Mouse (Mus musculus): ENCODE results near the gene Notch1. TPM values are rescaled to one million over a fixed set of nuclear protein-coding genes. Genes with fewer than 3 reads are reported as not detected.

Gene Notch1
- polyA plus RNA-seq, 1 experiment = 108 TPM

- Histone ChIP-seq H3K4me3 (replicated peaks; ENCODE audit: extremely low read depth, low read depth, low read length) (peak within 1 kb of the TSS; percentile 82), H3K4me1 (ENCODE audit: control insufficient read depth, insufficient read depth, low read length) (peaks cover 11% of the 10 kb centered on the region)
- peak; percentile 99 for DNase-seq
- WGBS = under 1% methylated on average over 56 of the region's 57 CpGs
- TF ChIP-seq POLR2A (IDR thresholded peaks at IDR 0.05; ENCODE audit: borderline replicate concordance, extremely low read depth, low read depth, low read length) = 0 out of 2 replicates have a peak, but pooled peaks have one; percentile 20
- TF ChIP-seq CTCF (IDR thresholded peaks at IDR 0.05; ENCODE audit: insufficient read depth, low read length) = peak; percentile 56; the same call in 1 of the 2 replicates
Observed at GRCm38 (mm10) chr2:26408515-26409356, 107.7 kb downstream of the Notch1 start, which contains the start of gene Inpp5e. TSS of gene Inpp5e (minus strand) at chr2:26409203.

Other genes starting within 250 kb of the Notch1 start
- 6.6 and 7.9 TPM in 2 replicates for gene Ccdc187, start 222.1 kb downstream of the Notch1 start, polyA plus RNA-seq (2012; rRNA removed)
- 49.9 and 56.2 TPM in 2 replicates for gene Gpsm1, start 201.1 kb downstream of the Notch1 start, polyA plus RNA-seq (2012; rRNA removed)
- gene Dnlz, start 164.6 kb downstream of the Notch1 start, polyA plus RNA-seq (2012; rRNA removed) = 16.3 and 16.4 TPM in 2 replicates
- gene Card9, start 155.7 kb downstream of the Notch1 start, polyA plus RNA-seq (2012; rRNA removed) = 27.1 and 30.6 TPM in 2 replicates
- gene Snapc4, start 136.0 kb downstream of the Notch1 start, polyA plus RNA-seq (2012; rRNA removed) = 27.9 and 31.0 TPM in 2 replicates
- 89.2 and 94.4 TPM in 2 replicates for gene Entr1, start 127.3 kb downstream of the Notch1 start, polyA plus RNA-seq (2012; rRNA removed)
- 20.0 and 28.1 TPM in 2 replicates for gene Pmpca, start 127.3 kb downstream of the Notch1 start, polyA plus RNA-seq (2012; rRNA removed)
- 26.4 and 27.2 TPM in 2 replicates for gene Inpp5e, start 107.5 kb downstream of the Notch1 start, polyA plus RNA-seq (2012; rRNA removed)
- gene Sec16a, start 71.4 kb downstream of the Notch1 start, polyA plus RNA-seq (2012; rRNA removed) = 69.0 and 72.8 TPM in 2 replicates
- 1,942 and 2,032 TPM in 2 replicates for gene Egfl7, start 63.4 kb upstream of the Notch1 start, polyA plus RNA-seq (2012; rRNA removed)
- not detected in 2 replicates for gene Gm20532, start 70.0 kb upstream of the Notch1 start, polyA plus RNA-seq (2012; rRNA removed)
- gene Agpat2, start 87.8 kb upstream of the Notch1 start, polyA plus RNA-seq (2012; rRNA removed) = 106 and 134 TPM in 2 replicates
- 13.1 and 15.1 TPM in 2 replicates for gene Fam69b, start 111.8 kb upstream of the Notch1 start, polyA plus RNA-seq (2012; rRNA removed)
- 0.16 TPM in 1 of 2 replicates, not detected in the other for gene Lcn4, start 154.6 kb upstream of the Notch1 start, polyA plus RNA-seq (2012; rRNA removed)